Mouse (Mus musculus) WW6 (cell line): ENCODE data around the gene Ntn1.

Source experiments
- DNase-seq: peaks from one replicate; pipeline ENCODE4 v3.0.0-alpha.2; 2013; ENCODE audit warnings: low read depth, low spot score

The Ntn1 gene

GRCm38 (mm10) chr11:68407266-68407926, 6.8 kb upstream of the Ntn1 start:
- no peak for DNase-seq

GRCm38 (mm10) chr11:68405576-68405975, 5.0 kb upstream of the Ntn1 start:
- no peak for DNase-seq

- DNase-seq: no peak
These were observed 3.6 kb upstream of the Ntn1 start for GRCm38 (mm10) chr11:68404185-68404584.

GRCm38 (mm10) chr11:68401428-68401827, 805 bp upstream of the Ntn1 start:
- no peak for DNase-seq

GRCm38 (mm10) chr11:68400021-68400671, 477 bp downstream of the Ntn1 start:
- DNase-seq: no peak

GRCm38 (mm10) chr11:68399548-68400020, 1.0 kb downstream of the Ntn1 start:
- DNase-seq: no peak

GRCm38 (mm10) chr11:68398891-68399547, 1.6 kb downstream of the Ntn1 start:
- no peak for DNase-seq

- no peak for DNase-seq
These were observed 5.1 kb downstream of the Ntn1 start for GRCm38 (mm10) chr11:68395546-68395945.

GRCm38 (mm10) chr11:68394749-68395148, 5.9 kb downstream of the Ntn1 start:
- no peak for DNase-seq

- DNase-seq: no peak
These were observed 6.6 kb downstream of the Ntn1 start for GRCm38 (mm10) chr11:68393897-68394490.

GRCm38 (mm10) chr11:68390381-68391287, 10.0 kb downstream of the Ntn1 start:
- no peak for DNase-seq

GRCm38 (mm10) chr11:68389621-68390020, 11.0 kb downstream of the Ntn1 start:
- no peak for DNase-seq

GRCm38 (mm10) chr11:68388655-68389015, 12.0 kb downstream of the Ntn1 start:
- DNase-seq: no peak

- no peak for DNase-seq
These were observed 12.5 kb downstream of the Ntn1 start for GRCm38 (mm10) chr11:68387971-68388654.

- DNase-seq: no peak
These were observed 13.2 kb downstream of the Ntn1 start for GRCm38 (mm10) chr11:68387441-68387760.

GRCm38 (mm10) chr11:68386589-68387440, 13.8 kb downstream of the Ntn1 start:
- no peak for DNase-seq

- DNase-seq: no peak
These were observed 14.6 kb downstream of the Ntn1 start for GRCm38 (mm10) chr11:68385921-68386588.

- no peak for DNase-seq
These were observed 15.4 kb downstream of the Ntn1 start for GRCm38 (mm10) chr11:68385021-68385821.

GRCm38 (mm10) chr11:68384592-68385020, 16.0 kb downstream of the Ntn1 start:
- no peak for DNase-seq
